Comparison of ENCODE assay signal across 10 mouse cellular contexts in the genomic region with DNA sequence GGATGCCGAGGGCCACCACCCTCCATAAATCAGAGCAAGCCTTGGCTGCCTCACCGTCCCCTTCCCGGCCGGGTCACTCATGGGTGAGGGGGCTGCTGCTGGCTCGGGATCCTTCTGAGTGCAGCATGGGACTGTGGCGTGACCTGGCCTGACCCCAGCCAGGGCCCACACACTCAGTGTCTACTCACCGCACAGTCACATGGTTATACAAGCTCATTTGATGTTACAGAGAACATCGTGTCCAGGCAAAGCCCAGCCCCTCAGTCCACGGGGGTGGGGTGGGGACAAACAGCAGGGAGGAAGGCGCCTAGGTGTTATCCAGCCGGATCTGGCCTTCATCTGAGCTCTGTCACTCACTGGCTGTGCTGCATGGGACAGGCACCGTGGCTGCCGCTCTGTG.
DNase-seq lines count a peak whose midpoint lies in the region; ATAC-seq lines count a peak whose summit lies in the region.
"Had no signal": no experiment of that assay in that cellular context is flagged by ENCODE, and none has a peak within 500 bp of the region (broad histone marks: within the 10 kb centered on the region; RNA-seq: fewer than 3 reads in every experiment).

No protein-coding gene starts in this region.

- H3K36me3 ChIP-seq in forebrain, embryonic 10.5 days (replicated peaks) = no peaks in the 10 kb centered on the region
- H3K36me3 ChIP-seq in forebrain, embryonic 13.5 days (ENCODE audit: poor library complexity, severe bottlenecking) = no peaks in the 10 kb centered on the region
- H3K36me3 ChIP-seq in kidney, embryonic 16.5 days (ENCODE audit: insufficient read depth, low read length) = no peaks in the 10 kb centered on the region
- H3K36me3 ChIP-seq in forebrain, embryonic 11.5 days (ENCODE audit: control insufficient read depth, insufficient read depth, low read length) = no peaks in the 10 kb centered on the region
- H3K36me3 ChIP-seq in heart, embryonic 11.5 days (ENCODE audit: control insufficient read depth, insufficient read depth, low read length) = no peaks in the 10 kb centered on the region
- H3K36me3 ChIP-seq: hindbrain, embryonic 12.5 days; midbrain, embryonic 15.5 days had no signal

- H3K9ac ChIP-seq in forebrain, embryonic 13.5 days = no peak overlapping the region
- no peak overlapping the region for H3K9ac ChIP-seq in kidney, embryonic 16.5 days (replicated peaks; ENCODE audit: low read length)
- no peak overlapping the region for H3K9ac ChIP-seq in forebrain, embryonic 11.5 days (ENCODE audit: low read length)
- no peak overlapping the region for H3K9ac ChIP-seq in heart, embryonic 11.5 days (ENCODE audit: low read depth, low read length)
- H3K9ac ChIP-seq: hindbrain, embryonic 12.5 days; midbrain, embryonic 15.5 days had no signal

- DNase-seq in forebrain, embryonic 10.5 days (ENCODE audit: extremely low spot score, low spot score) = no peak
- peak; percentile 21 for DNase-seq in ovary, postnatal 36 days (ENCODE audit: low spot score)
- no peak for DNase-seq in ovary, postnatal 10 days (ENCODE audit: low spot score)
- DNase-seq in testis, postnatal 14 days (ENCODE audit: low spot score) = peak; percentile 43
- no peak for DNase-seq in forebrain, embryonic 11.5 days (ENCODE audit: low spot score)

- 71% methylated on average over 13 of the region's 13 CpGs for WGBS in forebrain, embryonic 10.5 days
- 70% methylated on average over 13 of the region's 13 CpGs for WGBS in forebrain, embryonic 13.5 days
- WGBS in kidney, embryonic 16.5 days = 10% methylated on average over 13 of the region's 13 CpGs
- 68% methylated on average over 13 of the region's 13 CpGs for WGBS in forebrain, embryonic 11.5 days
- WGBS in heart, embryonic 11.5 days (ENCODE audit: insufficient replicate concordance) = 48% methylated on average over 13 of the region's 13 CpGs

- 0 out of 2 replicates have a peak, but pooled peaks cover 3% of the 10 kb centered on the region for H3K9me3 ChIP-seq in forebrain, embryonic 10.5 days
- H3K9me3 ChIP-seq in forebrain, embryonic 13.5 days (replicated peaks) = no peaks in the 10 kb centered on the region
- H3K9me3 ChIP-seq in kidney, embryonic 16.5 days (ENCODE audit: low read length) = peaks cover 6% of the 10 kb centered on the region; the same call in 1 of the 2 replicates
- H3K9me3 ChIP-seq in forebrain, embryonic 11.5 days (ENCODE audit: control insufficient read depth, low read length) = no peaks in the 10 kb centered on the region
- H3K9me3 ChIP-seq in heart, embryonic 11.5 days (replicated peaks; ENCODE audit: control insufficient read depth, low read length) = 0 out of 2 replicates have a peak, but pooled peaks cover 2% of the 10 kb centered on the region
- H3K9me3 ChIP-seq: midbrain, embryonic 15.5 days had no signal

- H3K27ac ChIP-seq in forebrain, embryonic 10.5 days = 0 out of 2 replicates have a peak overlapping the region, but pooled peaks have one; percentile 25
- no peak overlapping the region for H3K27ac ChIP-seq in forebrain, embryonic 13.5 days
- no peak overlapping the region for H3K27ac ChIP-seq in kidney, embryonic 16.5 days (ENCODE audit: low read length)
- H3K27ac ChIP-seq in forebrain, embryonic 11.5 days (ENCODE audit: low read depth, low read length) = no peak overlapping the region
- H3K27ac ChIP-seq in heart, embryonic 11.5 days (ENCODE audit: low read depth, low read length) = no peak overlapping the region
- H3K27ac ChIP-seq: hindbrain, embryonic 12.5 days; midbrain, embryonic 15.5 days had no signal

- ATAC-seq in forebrain, embryonic 13.5 days = no peak
- ATAC-seq in kidney, embryonic 16.5 days (ENCODE audit: low FRiP score, low TSS enrichment) = peak; percentile 81
- no peak for ATAC-seq in forebrain, embryonic 11.5 days (replicated peaks; ENCODE audit: low FRiP score)
- no peak for ATAC-seq in heart, embryonic 11.5 days (replicated peaks; ENCODE audit: insufficient number of reproducible peaks, low FRiP score, low TSS enrichment)
- ATAC-seq: midbrain, embryonic 15.5 days had no signal

- no peaks in the 10 kb centered on the region for H3K27me3 ChIP-seq in forebrain, embryonic 10.5 days (ENCODE audit: poor library complexity, severe bottlenecking)
- H3K27me3 ChIP-seq in forebrain, embryonic 13.5 days = no peaks in the 10 kb centered on the region
- H3K27me3 ChIP-seq in kidney, embryonic 16.5 days (ENCODE audit: insufficient read depth, low read length) = no peaks in the 10 kb centered on the region
- no peaks in the 10 kb centered on the region for H3K27me3 ChIP-seq in forebrain, embryonic 11.5 days (ENCODE audit: control insufficient read depth, insufficient read depth, low read length)
- H3K27me3 ChIP-seq in heart, embryonic 11.5 days (ENCODE audit: control insufficient read depth, insufficient read depth, low read length) = 0 out of 2 replicates have a peak, but pooled peaks cover 3% of the 10 kb centered on the region
- H3K27me3 ChIP-seq: hindbrain, embryonic 12.5 days; midbrain, embryonic 15.5 days had no signal

- no peak overlapping the region for H3K4me3 ChIP-seq in forebrain, embryonic 10.5 days
- H3K4me3 ChIP-seq in forebrain, embryonic 13.5 days = no peak overlapping the region
- H3K4me3 ChIP-seq in kidney, embryonic 16.5 days (ENCODE audit: low read length) = no peak overlapping the region
- no peak overlapping the region for H3K4me3 ChIP-seq in forebrain, embryonic 11.5 days (ENCODE audit: low read depth, low read length)
- H3K4me3 ChIP-seq in heart, embryonic 11.5 days (ENCODE audit: low read depth, low read length) = no peak overlapping the region
- H3K4me3 ChIP-seq: hindbrain, embryonic 12.5 days; midbrain, embryonic 15.5 days had no signal

- H3K4me1 ChIP-seq in forebrain, embryonic 10.5 days = peaks cover 12% of the 10 kb centered on the region
- no peaks in the 10 kb centered on the region for H3K4me1 ChIP-seq in forebrain, embryonic 13.5 days
- peaks cover 25% of the 10 kb centered on the region for H3K4me1 ChIP-seq in kidney, embryonic 16.5 days (ENCODE audit: insufficient read depth, low read length)
- no peaks in the 10 kb centered on the region for H3K4me1 ChIP-seq in forebrain, embryonic 11.5 days (replicated peaks; ENCODE audit: control insufficient read depth, insufficient read depth, low read length)
- no peaks in the 10 kb centered on the region for H3K4me1 ChIP-seq in heart, embryonic 11.5 days (ENCODE audit: control insufficient read depth, insufficient read depth, low read length)
- H3K4me1 ChIP-seq: midbrain, embryonic 15.5 days had no signal

- no peak overlapping the region for H3K4me2 ChIP-seq in forebrain, embryonic 13.5 days
- H3K4me2 ChIP-seq in kidney, embryonic 16.5 days (replicated peaks; ENCODE audit: low read depth, low read length) = no peak overlapping the region
- H3K4me2 ChIP-seq in forebrain, embryonic 11.5 days (ENCODE audit: low read depth, low read length, severe bottlenecking) = no peak overlapping the region
- no peak overlapping the region for H3K4me2 ChIP-seq in heart, embryonic 11.5 days
- H3K4me2 ChIP-seq: hindbrain, embryonic 12.5 days; midbrain, embryonic 15.5 days had no signal

Comparison
In these comparisons a context has a peak if more than half of its experiments do, and no peak if none do; other contexts are left out.
1. DNase-seq: peak in ovary, postnatal 36 days (single experiment) and testis, postnatal 14 days (single experiment); none in forebrain, embryonic 10.5 days (single experiment), ovary, postnatal 10 days (single experiment) and forebrain, embryonic 11.5 days (single experiment).